Mouse (Mus musculus): ENCODE results near the gene Mprip. TPM values are rescaled to one million over a fixed set of nuclear protein-coding genes. Genes with fewer than 3 reads are reported as not detected.

Mprip gene
- polyA plus RNA-seq, 1 experiment from 2014 or later = 43.8 TPM

DNA sequence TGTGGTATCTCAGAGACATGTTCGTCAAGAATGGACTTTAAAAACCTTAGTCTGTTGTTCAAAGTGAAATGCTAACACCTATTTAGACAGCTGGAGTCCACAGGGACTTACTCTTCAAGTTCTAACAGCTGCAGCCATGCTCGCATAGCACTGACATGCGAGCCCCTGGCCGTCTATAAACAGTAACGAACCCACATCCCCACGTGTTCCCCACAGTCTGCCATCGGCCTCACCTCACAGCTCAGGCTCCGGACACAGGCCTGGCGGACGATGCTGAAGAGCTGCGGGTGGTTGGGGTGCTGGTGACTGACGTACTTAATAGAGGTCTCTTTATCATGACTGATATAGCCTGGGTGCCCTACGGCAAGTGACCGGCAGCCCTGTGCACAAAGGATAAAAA lies 142.4 kb downstream of the Mprip start:
- Histone ChIP-seq H3K27me3 (ENCODE audit: insufficient read depth, low read length) (no peaks in the 10 kb centered on the region), H3K4me3 (ENCODE audit: low read length) (no peak overlapping the region), H3K4me2 (replicated peaks; ENCODE audit: low read depth, low read length) (no peak overlapping the region), H3K27ac (ENCODE audit: low read length) (no peak overlapping the region), H3K9me3 (ENCODE audit: low read length) (no peaks in the 10 kb centered on the region), H3K36me3 (ENCODE audit: insufficient read depth, low read length) (peaks cover 77% of the 10 kb centered on the region), H3K9ac (replicated peaks; ENCODE audit: low read length) (no peak overlapping the region), H3K4me1 (ENCODE audit: insufficient read depth, low read length) (peaks cover 3% of the 10 kb centered on the region)
- 82% methylated on average over 14 of the region's 14 CpGs for WGBS
- ATAC-seq (ENCODE audit: low FRiP score, low TSS enrichment) = no peak

DNA sequence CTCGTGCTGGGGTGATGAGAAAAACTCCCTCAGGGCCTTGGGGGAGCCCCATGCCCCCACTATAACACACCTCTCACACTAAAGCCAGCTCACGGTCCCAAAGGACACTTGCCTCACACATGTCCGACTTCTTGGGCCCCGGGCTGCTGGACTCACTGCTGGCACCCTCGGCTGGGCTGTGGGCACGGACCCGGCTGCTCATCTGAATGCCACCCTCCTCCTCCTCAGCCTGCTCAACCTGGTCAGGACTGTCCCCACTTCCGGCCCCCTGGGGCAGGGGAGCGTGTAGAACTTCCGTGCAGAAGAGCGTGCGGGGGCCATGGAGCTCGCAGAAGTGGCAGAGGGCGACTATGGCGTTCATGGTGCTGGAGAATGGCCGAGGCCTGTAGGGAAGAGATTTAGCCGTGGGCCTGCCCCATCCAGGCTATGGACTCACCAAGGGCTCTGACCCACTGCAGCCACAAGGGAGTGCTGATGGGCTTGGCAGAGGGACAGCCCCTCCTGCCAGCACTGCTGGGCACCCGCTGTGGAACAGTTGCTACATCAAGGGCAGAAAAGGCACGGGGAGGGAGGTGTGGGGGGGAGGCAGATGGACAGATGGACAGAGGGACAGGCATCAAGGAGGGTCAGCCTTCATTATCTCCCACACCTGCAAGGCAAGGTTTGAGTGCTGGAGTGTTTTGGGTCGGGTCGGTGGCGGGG lies 143.5 kb downstream of the Mprip start:
- H3K36me3 ChIP-seq (ENCODE audit: insufficient read depth, low read length) = peaks cover 67% of the 10 kb centered on the region
- no peak overlapping the region for H3K4me3 ChIP-seq (ENCODE audit: low read length)
- H3K4me1 ChIP-seq (ENCODE audit: insufficient read depth, low read length) = peaks cover 8% of the 10 kb centered on the region
- no peak overlapping the region for H3K9ac ChIP-seq (replicated peaks; ENCODE audit: low read length)
- H3K9me3 ChIP-seq (ENCODE audit: low read length) = no peaks in the 10 kb centered on the region
- no peak overlapping the region for H3K27ac ChIP-seq (ENCODE audit: low read length)
- no peak for ATAC-seq (ENCODE audit: low FRiP score, low TSS enrichment)
- H3K4me2 ChIP-seq (replicated peaks; ENCODE audit: low read depth, low read length) = no peak overlapping the region
- no peaks in the 10 kb centered on the region for H3K27me3 ChIP-seq (ENCODE audit: insufficient read depth, low read length)
- 92% methylated on average over 22 of the region's 22 CpGs for WGBS

DNA sequence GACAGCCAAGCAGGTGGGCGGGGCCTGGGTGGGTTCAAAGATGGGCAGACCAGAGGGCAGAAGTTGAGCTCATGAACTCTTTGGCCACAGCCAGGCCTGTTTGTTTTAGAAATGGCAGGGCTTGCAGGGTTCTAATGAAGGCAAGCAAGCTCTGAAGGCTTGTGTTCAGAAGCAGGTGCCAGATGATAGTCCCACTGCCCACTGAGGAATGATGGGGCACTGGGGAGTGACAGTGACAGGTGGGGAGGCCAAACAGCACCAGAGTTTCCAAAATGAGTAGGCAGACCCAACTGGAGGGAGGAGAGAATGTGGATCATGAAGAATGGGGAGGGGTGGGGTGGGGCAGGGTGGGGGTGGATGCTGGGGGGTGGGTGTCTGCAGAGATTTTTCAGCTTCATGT lies 144.2 kb downstream of the Mprip start:
- Histone ChIP-seq H3K4me2 (replicated peaks; ENCODE audit: low read depth, low read length) (no peak overlapping the region), H3K27me3 (ENCODE audit: insufficient read depth, low read length) (no peaks in the 10 kb centered on the region), H3K27ac (ENCODE audit: low read length) (no peak overlapping the region), H3K4me3 (ENCODE audit: low read length) (no peak overlapping the region), H3K9ac (replicated peaks; ENCODE audit: low read length) (no peak overlapping the region), H3K36me3 (ENCODE audit: insufficient read depth, low read length) (peaks cover 60% of the 10 kb centered on the region), H3K4me1 (ENCODE audit: insufficient read depth, low read length) (peaks cover 8% of the 10 kb centered on the region), H3K9me3 (ENCODE audit: low read length) (no peaks in the 10 kb centered on the region)
- WGBS = 94% methylated on average over 1 of the region's 1 CpGs
- ATAC-seq (ENCODE audit: low FRiP score, low TSS enrichment) = no peak

DNA sequence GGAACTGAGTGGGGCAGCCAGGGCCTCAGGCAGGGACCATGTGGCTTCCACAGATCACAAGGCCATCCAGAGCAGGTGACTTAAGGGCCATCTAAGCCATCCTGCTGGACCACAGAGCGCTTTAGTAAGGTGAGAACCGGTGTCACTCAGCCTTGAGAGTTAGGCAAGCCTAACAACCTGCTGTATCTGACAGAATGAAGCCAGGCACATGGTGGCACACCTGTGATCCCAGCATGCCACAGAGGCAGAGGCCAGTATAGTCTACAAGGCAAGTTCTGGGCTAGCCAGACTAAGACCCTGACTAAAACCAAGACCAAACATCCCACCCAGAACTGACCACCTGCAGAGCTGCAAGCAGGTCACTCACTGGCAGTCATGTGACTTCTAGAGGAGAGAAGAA lies 144.6 kb downstream of the Mprip start:
- no peak for ATAC-seq (ENCODE audit: low FRiP score, low TSS enrichment)
- Histone ChIP-seq H3K9me3 (ENCODE audit: low read length) (no peaks in the 10 kb centered on the region), H3K4me1 (ENCODE audit: insufficient read depth, low read length) (peaks cover 8% of the 10 kb centered on the region), H3K27ac (ENCODE audit: low read length) (no peak overlapping the region), H3K27me3 (ENCODE audit: insufficient read depth, low read length) (no peaks in the 10 kb centered on the region), H3K4me3 (ENCODE audit: low read length) (no peak overlapping the region), H3K36me3 (ENCODE audit: insufficient read depth, low read length) (peaks cover 56% of the 10 kb centered on the region), H3K9ac (replicated peaks; ENCODE audit: low read length) (no peak overlapping the region), H3K4me2 (replicated peaks; ENCODE audit: low read depth, low read length) (no peak overlapping the region)
- WGBS = 100% methylated on average over 2 of the region's 2 CpGs

DNA sequence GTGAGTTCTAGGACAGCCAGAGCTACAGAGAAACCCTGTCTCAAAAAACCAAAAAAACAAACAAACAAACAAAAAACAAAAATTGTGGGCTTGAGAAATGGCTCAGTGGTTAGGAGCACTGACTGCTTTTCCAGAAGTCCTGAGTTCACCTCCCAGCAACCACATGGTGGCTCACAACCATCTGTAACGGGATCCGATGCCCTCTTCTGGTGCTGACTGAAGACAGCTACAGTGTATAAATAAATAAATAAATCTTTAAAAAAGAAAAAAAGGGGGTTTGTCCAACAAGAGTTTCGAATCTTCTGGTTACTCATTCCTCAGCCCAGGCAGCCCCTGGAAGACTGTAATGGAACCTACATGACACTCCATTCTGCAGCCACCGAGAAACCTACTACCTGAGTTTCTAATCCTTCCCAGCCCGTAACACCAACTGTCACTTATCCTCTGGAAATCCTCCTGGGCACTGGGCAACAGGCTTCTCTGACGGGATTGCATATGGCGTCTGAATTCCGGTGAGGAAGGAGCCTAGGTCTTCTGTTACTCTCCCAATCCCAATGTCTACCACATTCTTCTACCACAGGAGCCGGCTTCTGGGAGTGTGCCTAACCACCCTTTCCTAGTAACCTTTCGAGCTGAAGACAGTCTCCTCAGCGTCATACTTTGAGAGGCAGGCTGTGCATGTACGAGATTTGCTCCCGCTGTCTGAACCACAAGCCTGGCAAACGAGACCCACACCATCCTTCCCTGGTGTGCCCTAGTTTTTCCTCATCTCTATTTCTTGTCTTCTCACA lies 147.3 kb downstream of the Mprip start:
- peaks cover 29% of the 10 kb centered on the region for H3K36me3 ChIP-seq (ENCODE audit: insufficient read depth, low read length)
- peaks cover 11% of the 10 kb centered on the region for H3K4me1 ChIP-seq (ENCODE audit: insufficient read depth, low read length)
- peak overlapping the region; percentile 91; the same call in 1 of the 2 replicates for H3K9ac ChIP-seq (replicated peaks; ENCODE audit: low read length)
- no peak for ATAC-seq (ENCODE audit: low FRiP score, low TSS enrichment)
- H3K27me3 ChIP-seq (ENCODE audit: insufficient read depth, low read length) = no peaks in the 10 kb centered on the region
- H3K4me2 ChIP-seq (replicated peaks; ENCODE audit: low read depth, low read length) = peak overlapping the region; percentile 76
- peak overlapping the region; percentile 73 for H3K4me3 ChIP-seq (ENCODE audit: low read length)
- 69% methylated on average over 14 of the region's 14 CpGs for WGBS
- no peaks in the 10 kb centered on the region for H3K9me3 ChIP-seq (ENCODE audit: low read length)
- H3K27ac ChIP-seq (ENCODE audit: low read length) = peak overlapping the region; percentile 94; the same call in 1 of the 2 replicates

DNA sequence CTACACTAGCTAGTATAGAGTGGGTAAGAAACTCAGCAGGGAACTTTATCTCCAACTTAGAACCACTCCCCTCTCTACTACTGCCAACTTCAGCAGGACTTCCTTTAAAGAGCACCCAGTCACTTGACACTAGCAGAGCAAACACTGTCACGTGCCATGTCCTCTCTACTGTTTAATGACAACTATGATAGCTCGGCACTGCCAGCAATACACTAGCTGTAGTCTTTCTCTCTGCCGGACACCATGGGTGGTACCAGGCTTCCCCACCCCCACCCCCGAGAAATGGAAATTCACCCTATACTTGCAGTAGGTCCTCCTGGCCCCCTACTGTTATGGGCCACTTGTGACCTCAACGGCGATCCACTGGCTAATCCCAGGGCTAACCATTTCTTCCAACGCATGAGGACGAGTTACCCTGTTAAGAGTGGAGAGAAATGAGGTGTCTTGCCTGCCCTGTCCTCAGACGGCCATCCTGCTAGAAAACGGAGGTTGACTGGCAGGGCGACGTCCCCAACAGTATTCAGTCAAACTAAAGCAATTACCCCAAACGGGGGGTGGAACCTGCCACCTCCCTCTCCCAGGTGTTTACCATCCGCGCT lies 148.1 kb downstream of the Mprip start:
- Histone ChIP-seq H3K4me1 (ENCODE audit: insufficient read depth, low read length) (peaks cover 11% of the 10 kb centered on the region), H3K27ac (ENCODE audit: low read length) (peak overlapping the region; percentile 94), H3K9ac (replicated peaks; ENCODE audit: low read length) (peak overlapping the region; percentile 91), H3K4me2 (replicated peaks; ENCODE audit: low read depth, low read length) (peak overlapping the region; percentile 76), H3K27me3 (ENCODE audit: insufficient read depth, low read length) (no peaks in the 10 kb centered on the region), H3K9me3 (ENCODE audit: low read length) (no peaks in the 10 kb centered on the region), H3K4me3 (ENCODE audit: low read length) (peak overlapping the region; percentile 73), H3K36me3 (ENCODE audit: insufficient read depth, low read length) (peaks cover 23% of the 10 kb centered on the region)
- WGBS = 0% methylated on average over 15 of the region's 15 CpGs
- peak; percentile 35 for ATAC-seq (ENCODE audit: low FRiP score, low TSS enrichment)

DNA sequence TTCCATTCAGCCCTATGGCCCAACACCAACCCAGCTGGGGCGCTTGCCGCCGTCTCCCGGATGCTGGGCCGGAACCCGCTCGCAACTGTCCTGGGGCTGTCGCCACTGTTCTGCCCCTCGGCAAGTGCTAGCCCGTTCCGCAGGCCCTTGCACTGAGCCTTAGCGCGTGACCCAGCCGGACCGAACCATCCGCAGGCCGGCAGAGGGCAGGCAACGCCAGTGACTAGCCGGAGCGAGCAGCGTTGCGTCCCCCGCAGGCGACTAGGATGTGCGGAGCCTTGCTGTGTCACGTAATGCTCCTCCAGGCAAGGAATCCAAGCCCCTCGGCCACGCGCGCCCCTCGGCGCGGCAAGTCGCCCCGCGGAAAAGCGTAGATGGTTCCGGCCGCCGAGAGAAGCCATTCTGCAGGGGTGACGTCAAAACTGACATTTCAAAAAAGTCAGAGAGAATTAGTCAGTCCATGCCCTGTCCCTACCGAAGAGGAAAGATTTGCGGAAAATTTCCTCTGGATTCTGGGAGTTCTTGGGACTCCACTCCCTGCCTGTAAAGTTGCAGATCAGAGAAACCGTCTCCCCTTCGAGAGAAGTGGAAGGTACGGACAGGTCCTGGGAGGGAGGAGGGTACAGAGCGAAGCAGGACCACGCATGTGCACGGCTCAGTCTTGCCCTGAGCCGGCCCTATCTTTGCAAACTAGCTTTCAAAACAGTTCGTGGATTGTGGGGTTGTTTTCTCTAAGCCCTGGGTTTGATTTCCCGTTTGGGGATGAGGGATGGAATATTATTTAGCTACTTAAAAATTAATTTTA lies 148.8 kb downstream of the Mprip start, which contains the start of gene Flcn:
Gene Flcn (minus strand): TSS at position 347 of the 805 bp plus-strand sequence.
- peak; percentile 95 for ATAC-seq (ENCODE audit: low FRiP score, low TSS enrichment)
- H3K4me2 ChIP-seq (replicated peaks; ENCODE audit: low read depth, low read length) = peak within 1 kb of the TSS; percentile 76
- H3K9me3 ChIP-seq (ENCODE audit: low read length) = no peaks in the 10 kb centered on the region
- H3K4me1 ChIP-seq (ENCODE audit: insufficient read depth, low read length) = peaks cover 11% of the 10 kb centered on the region
- H3K27me3 ChIP-seq (ENCODE audit: insufficient read depth, low read length) = no peaks in the 10 kb centered on the region
- peak within 1 kb of the TSS; percentile 73 for H3K4me3 ChIP-seq (ENCODE audit: low read length)
- H3K27ac ChIP-seq (ENCODE audit: low read length) = peak within 1 kb of the TSS; percentile 94
- H3K9ac ChIP-seq (replicated peaks; ENCODE audit: low read length) = peak within 1 kb of the TSS; percentile 91
- peaks cover 17% of the 10 kb centered on the region; the same call in 1 of the 2 replicates for H3K36me3 ChIP-seq (ENCODE audit: insufficient read depth, low read length)
- WGBS = under 1% methylated on average over 52 of the region's 52 CpGs

DNA sequence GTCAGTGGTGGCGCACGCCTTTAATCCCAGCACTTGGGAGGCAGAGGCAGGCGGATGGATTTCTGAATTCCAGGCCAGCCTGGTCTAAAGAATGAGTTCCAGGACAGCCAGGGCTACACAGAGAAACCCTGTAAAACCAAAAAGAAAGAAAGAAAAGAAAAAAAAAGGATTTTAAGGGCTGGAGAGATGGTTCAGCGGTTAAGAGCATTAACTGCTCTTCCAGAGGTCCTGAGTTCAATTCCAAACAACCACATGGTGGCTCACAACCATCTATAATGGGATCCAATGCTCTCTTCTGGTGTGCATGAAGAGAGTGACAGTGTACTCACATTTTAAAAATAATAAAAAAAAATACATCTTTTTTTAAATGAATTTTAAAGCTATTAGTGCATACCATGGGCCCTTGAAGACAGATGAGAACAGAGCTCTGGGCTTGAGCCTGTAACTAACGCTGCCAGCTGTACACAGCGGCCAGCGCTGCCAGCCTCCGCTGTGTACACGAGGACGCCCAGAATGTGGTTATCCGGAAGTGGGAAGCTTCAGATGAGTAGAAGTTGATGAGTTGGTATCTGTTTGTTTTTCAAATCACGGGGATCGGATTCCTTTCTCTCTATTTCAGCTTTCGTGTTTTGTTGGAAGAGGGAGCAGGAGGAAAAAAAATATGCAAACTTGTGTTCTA lies 149.5 kb downstream of the Mprip start:
- no peaks in the 10 kb centered on the region for H3K9me3 ChIP-seq (ENCODE audit: low read length)
- 60% methylated on average over 14 of the region's 14 CpGs for WGBS
- H3K36me3 ChIP-seq (ENCODE audit: insufficient read depth, low read length) = 0 out of 2 replicates have a peak, but pooled peaks cover 11% of the 10 kb centered on the region
- H3K4me1 ChIP-seq (ENCODE audit: insufficient read depth, low read length) = peaks cover 11% of the 10 kb centered on the region
- no peaks in the 10 kb centered on the region for H3K27me3 ChIP-seq (ENCODE audit: insufficient read depth, low read length)
- no peak for ATAC-seq (ENCODE audit: low FRiP score, low TSS enrichment)
- peak overlapping the region; percentile 91 for H3K9ac ChIP-seq (replicated peaks; ENCODE audit: low read length)
- H3K4me3 ChIP-seq (ENCODE audit: low read length) = peak overlapping the region; percentile 73
- H3K27ac ChIP-seq (ENCODE audit: low read length) = peak overlapping the region; percentile 94
- H3K4me2 ChIP-seq (replicated peaks; ENCODE audit: low read depth, low read length) = peak overlapping the region; percentile 76

DNA sequence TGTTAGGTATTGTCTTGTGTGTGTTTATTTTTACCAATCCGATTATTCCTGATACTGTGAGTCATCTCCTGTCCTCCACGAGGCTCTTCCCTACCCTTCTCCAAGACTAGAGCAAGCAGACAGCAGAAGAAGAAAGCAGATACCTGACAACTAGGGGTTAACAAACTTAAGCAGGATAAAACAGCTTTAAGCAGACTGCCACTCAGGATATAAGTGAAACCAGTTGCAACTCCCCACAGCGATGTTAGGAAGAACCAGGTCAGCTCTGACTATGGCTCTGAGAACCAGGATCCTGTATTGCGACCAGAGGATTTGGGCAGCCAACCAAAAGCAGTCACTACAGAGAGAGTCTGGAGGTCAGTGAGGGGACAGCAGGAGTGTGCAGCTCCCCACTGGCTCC lies 150.1 kb downstream of the Mprip start:
- Histone ChIP-seq H3K4me2 (replicated peaks; ENCODE audit: low read depth, low read length) (no peak overlapping the region), H3K36me3 (ENCODE audit: insufficient read depth, low read length) (peaks cover 8% of the 10 kb centered on the region; the same call in 1 of the 2 replicates), H3K27ac (ENCODE audit: low read length) (no peak overlapping the region), H3K4me3 (ENCODE audit: low read length) (no peak overlapping the region), H3K27me3 (ENCODE audit: insufficient read depth, low read length) (no peaks in the 10 kb centered on the region), H3K9me3 (ENCODE audit: low read length) (no peaks in the 10 kb centered on the region), H3K9ac (replicated peaks; ENCODE audit: low read length) (no peak overlapping the region), H3K4me1 (ENCODE audit: insufficient read depth, low read length) (peaks cover 11% of the 10 kb centered on the region)
- no peak for ATAC-seq (ENCODE audit: low FRiP score, low TSS enrichment)
- WGBS = 74% methylated on average over 4 of the region's 4 CpGs

Measured in kidney, embryonic 16.5 days (tissue).